Mouse (Mus musculus) limb, embryonic 12.5 days (tissue): ENCODE data around the gene Cacna2d2. TPM values are rescaled to one million over a fixed set of nuclear protein-coding genes. Genes with fewer than 3 reads are reported as not detected.

Source experiments
- ATAC-seq: fragments of 200-750 bp; cut with Nextera tagmentation; 2 replicates; pipeline ENCODE4 v1.8.0; 2017; ENCODE audit warnings: low read depth, moderate TSS enrichment; ENCODE audit not compliant: insufficient number of reproducible peaks, insufficient read depth, low FRiP score, low TSS enrichment
- H3K27ac ChIP-seq: fragments of 300-500 bp; sonication (generic); 2 replicates; pipeline ENCODE4 v1.5.1; 2016; ENCODE audit warnings: mild to moderate bottlenecking, moderate library complexity
- H3K27me3 ChIP-seq: fragments of 300-500 bp; sonication (generic); 2 replicates; pipeline ENCODE4 v1.6.1; 2016; ENCODE audit warnings: mild to moderate bottlenecking, moderate library complexity
- H3K36me3 ChIP-seq: fragments of 300-500 bp; sonication (generic); 2 replicates; pipeline ENCODE4 v1.6.1; 2016; ENCODE audit warnings: mild to moderate bottlenecking, moderate library complexity
- H3K4me1 ChIP-seq: fragments of 300-500 bp; sonication (generic); replicated peaks from 2 replicates; pipeline ENCODE4 v1.6.1; 2016
- H3K4me2 ChIP-seq: fragments of 300-500 bp; sonication (generic); 2 replicates; pipeline ENCODE4 v1.6.1; 2016; ENCODE audit warnings: mild to moderate bottlenecking, moderate library complexity
- H3K4me3 ChIP-seq: fragments of 300-500 bp; sonication (generic); replicated peaks from 2 replicates; pipeline ENCODE4 v1.5.1; 2016; ENCODE audit warnings: mild to moderate bottlenecking
- H3K9ac ChIP-seq: fragments of 300-500 bp; sonication (generic); replicated peaks from 2 replicates; pipeline ENCODE4 v1.6.1; 2016; ENCODE audit warnings: mild to moderate bottlenecking, moderate library complexity
- H3K9me3 ChIP-seq: fragments of 300-500 bp; sonication (generic); 2 replicates; pipeline ENCODE4 v1.6.1; 2016; ENCODE audit warnings: mild to moderate bottlenecking, moderate library complexity
- WGBS: fragments of 180-500 bp; shearing (Covaris S2); methylation state at CpG from one replicate; pipeline ENCODE4 v1.1.7; 2016; 5-methylcytosine and 5-hydroxymethylcytosine counted together
- polyA plus RNA-seq: library from polyadenylated mRNA; unstranded; fragments of >200 nt; fragmentation: Nextera tagmentation; extraction: Ambion mirVana; gene quantifications from 2 replicates; pipeline ENCODE4 v1.2.1, GENCODE M21; 2016

The Cacna2d2 gene
- polyA plus RNA-seq, 1 experiment from 2014 or later = 0.49 TPM

GRCm38 (mm10) chr9:107502131-107502846, 102.9 kb downstream of the Cacna2d2 start:
- 85% methylated on average over 12 of the region's 12 CpGs for WGBS
- no peaks in the 10 kb centered on the region for H3K36me3 ChIP-seq
- no peak overlapping the region for H3K9ac ChIP-seq
- H3K27me3 ChIP-seq = peaks cover 74% of the 10 kb centered on the region
- ATAC-seq = no peak
- no peak overlapping the region for H3K4me2 ChIP-seq
- H3K27ac ChIP-seq = no peak overlapping the region
- H3K9me3 ChIP-seq = no peaks in the 10 kb centered on the region
- H3K4me1 ChIP-seq = peaks cover 8% of the 10 kb centered on the region
- H3K4me3 ChIP-seq = no peak overlapping the region

GRCm38 (mm10) chr9:107504662-107505537, 105.5 kb downstream of the Cacna2d2 start:
- Histone ChIP-seq H3K27ac (no peak overlapping the region), H3K27me3 (peaks cover 80% of the 10 kb centered on the region)
- ATAC-seq = no peak

GRCm38 (mm10) chr9:107508266-107508665, 108.9 kb downstream of the Cacna2d2 start:
- Histone ChIP-seq H3K4me1 (peaks cover 17% of the 10 kb centered on the region), H3K36me3 (no peaks in the 10 kb centered on the region), H3K9me3 (no peaks in the 10 kb centered on the region), H3K27ac (no peak overlapping the region), H3K4me3 (no peak overlapping the region), H3K9ac (no peak overlapping the region), H3K27me3 (peaks cover 90% of the 10 kb centered on the region), H3K4me2 (no peak overlapping the region)
- no peak for ATAC-seq
- 48% methylated on average over 10 of the region's 10 CpGs for WGBS

More at GRCm38 (mm10) chr9:107504662-107505537, 105.5 kb downstream of the Cacna2d2 start:
- Histone ChIP-seq H3K4me2 (no peak overlapping the region), H3K4me3 (no peak overlapping the region), H3K9ac (no peak overlapping the region), H3K4me1 (peaks cover 17% of the 10 kb centered on the region), H3K36me3 (no peaks in the 10 kb centered on the region), H3K9me3 (no peaks in the 10 kb centered on the region)
- WGBS = 47% methylated on average over 19 of the region's 19 CpGs

- no peaks in the 10 kb centered on the region for H3K9me3 ChIP-seq
- no peak overlapping the region for H3K9ac ChIP-seq
- no peak overlapping the region for H3K4me2 ChIP-seq
- no peak for ATAC-seq
- no peaks in the 10 kb centered on the region for H3K36me3 ChIP-seq
- H3K4me3 ChIP-seq = no peak overlapping the region
- WGBS = 84% methylated on average over 14 of the region's 14 CpGs
- H3K4me1 ChIP-seq = peaks cover 10% of the 10 kb centered on the region; the same call in 1 of the 2 replicates
- peaks cover 83% of the 10 kb centered on the region for H3K27me3 ChIP-seq
- no peak overlapping the region for H3K27ac ChIP-seq
Observed at GRCm38 (mm10) chr9:107510384-107511100, 111.1 kb downstream of the Cacna2d2 start.

GRCm38 (mm10) chr9:107511436-107511835, 112.0 kb downstream of the Cacna2d2 start:
- Histone ChIP-seq H3K27ac (no peak overlapping the region), H3K27me3 (peaks cover 74% of the 10 kb centered on the region), H3K9me3 (no peaks in the 10 kb centered on the region), H3K9ac (no peak overlapping the region), H3K36me3 (no peaks in the 10 kb centered on the region), H3K4me1 (peaks cover 10% of the 10 kb centered on the region; the same call in 1 of the 2 replicates), H3K4me3 (no peak overlapping the region), H3K4me2 (no peak overlapping the region)
- WGBS = 48% methylated on average over 8 of the region's 8 CpGs
- ATAC-seq = no peak

- Histone ChIP-seq H3K9me3 (no peaks in the 10 kb centered on the region), H3K27ac (no peak overlapping the region), H3K36me3 (no peaks in the 10 kb centered on the region), H3K4me2 (no peak overlapping the region), H3K4me1 (peaks cover 10% of the 10 kb centered on the region; the same call in 1 of the 2 replicates), H3K4me3 (no peak overlapping the region), H3K9ac (no peak overlapping the region), H3K27me3 (peaks cover 74% of the 10 kb centered on the region)
- no peak for ATAC-seq
- 78% methylated on average over 16 of the region's 16 CpGs for WGBS
Observed at GRCm38 (mm10) chr9:107512326-107512725, 112.9 kb downstream of the Cacna2d2 start.

- H3K4me1 ChIP-seq = no peaks in the 10 kb centered on the region; the same call in 1 of the 2 replicates
- no peak overlapping the region for H3K4me2 ChIP-seq
- no peaks in the 10 kb centered on the region for H3K9me3 ChIP-seq
- H3K27ac ChIP-seq = no peak overlapping the region
- H3K27me3 ChIP-seq = peaks cover 72% of the 10 kb centered on the region
- H3K4me3 ChIP-seq = no peak overlapping the region
- H3K36me3 ChIP-seq = no peaks in the 10 kb centered on the region
- 22% methylated on average over 14 of the region's 14 CpGs for WGBS
- no peak for ATAC-seq
- H3K9ac ChIP-seq = no peak overlapping the region
Observed at GRCm38 (mm10) chr9:107514303-107514955, 115.0 kb downstream of the Cacna2d2 start.

DNA sequence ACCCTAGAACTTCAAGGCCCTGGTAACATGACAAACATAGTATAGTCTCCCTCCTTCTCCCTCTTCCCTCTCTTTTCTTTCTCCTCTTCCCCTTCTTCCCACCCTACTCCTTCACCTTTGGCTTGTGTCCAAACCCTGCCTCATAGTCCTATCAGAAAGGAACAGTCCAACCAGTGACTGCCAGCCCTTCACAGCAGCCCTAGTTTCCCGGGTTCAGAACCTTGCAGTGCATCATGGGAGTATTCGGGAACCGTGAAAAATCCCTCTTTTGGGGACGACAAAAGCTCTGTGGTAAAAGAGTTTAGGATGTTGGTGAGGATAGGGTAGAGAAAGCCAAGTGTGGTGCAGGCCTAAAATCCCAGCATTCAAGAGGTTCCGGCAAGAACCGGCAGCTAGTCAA, 120.9 kb downstream of the Cacna2d2 start:
- H3K4me1 ChIP-seq = peaks cover 24% of the 10 kb centered on the region
- no peaks in the 10 kb centered on the region for H3K36me3 ChIP-seq
- H3K4me3 ChIP-seq = no peak overlapping the region
- no peak for ATAC-seq
- 70% methylated on average over 6 of the region's 6 CpGs for WGBS
- no peak overlapping the region for H3K9ac ChIP-seq
- no peak overlapping the region for H3K27ac ChIP-seq
- H3K4me2 ChIP-seq = no peak overlapping the region
- H3K27me3 ChIP-seq = peaks cover 61% of the 10 kb centered on the region
- no peaks in the 10 kb centered on the region for H3K9me3 ChIP-seq

GRCm38 (mm10) chr9:107521190-107521589, 121.8 kb downstream of the Cacna2d2 start:
- Histone ChIP-seq H3K9me3 (no peaks in the 10 kb centered on the region), H3K27ac (0 out of 2 replicates have a peak overlapping the region, but pooled peaks have one; percentile 56), H3K4me3 (no peak overlapping the region), H3K36me3 (no peaks in the 10 kb centered on the region), H3K27me3 (peaks cover 70% of the 10 kb centered on the region), H3K4me2 (peak overlapping the region; percentile 48; the same call in 1 of the 2 replicates), H3K4me1 (peaks cover 24% of the 10 kb centered on the region), H3K9ac (no peak overlapping the region)
- peak; percentile 12; the same call in 1 of the 2 replicates for ATAC-seq
- WGBS = 49% methylated on average over 5 of the region's 5 CpGs

- ATAC-seq = peak; percentile 27; the same call in 1 of the 2 replicates
- H3K4me3 ChIP-seq = peak overlapping the region; percentile 11; the same call in 1 of the 2 replicates
- WGBS = 26% methylated on average over 25 of the region's 25 CpGs
Observed at GRCm38 (mm10) chr9:107521711-107522399, 122.4 kb downstream of the Cacna2d2 start.

More at GRCm38 (mm10) chr9:107521711-107522399, 122.4 kb downstream of the Cacna2d2 start:
- H3K9ac ChIP-seq = peak overlapping the region; percentile 42; the same call in 1 of the 2 replicates
- H3K27ac ChIP-seq = 0 out of 2 replicates have a peak overlapping the region, but pooled peaks have one; percentile 7
- peaks cover 73% of the 10 kb centered on the region for H3K27me3 ChIP-seq
- H3K36me3 ChIP-seq = no peaks in the 10 kb centered on the region
- no peaks in the 10 kb centered on the region for H3K9me3 ChIP-seq
- peak overlapping the region; percentile 48 for H3K4me2 ChIP-seq
- H3K4me1 ChIP-seq = peaks cover 31% of the 10 kb centered on the region
